Mouse (Mus musculus) liver, embryonic 12.5 days (tissue): ENCODE results near the gene Naaa. TPM values are rescaled to one million over a fixed set of nuclear protein-coding genes. Genes with fewer than 3 reads are reported as not detected.

Experiments
- ATAC-seq: fragments of 200-750 bp; cut with Nextera tagmentation; 2 replicates; pipeline ENCODE4 v1.8.0; 2017; ENCODE audit warnings: moderate number of reproducible peaks, mild to moderate bottlenecking, moderate library complexity
- H3K27ac ChIP-seq: fragments of 300-500 bp; sonication (generic); 2 replicates; pipeline ENCODE4 v1.5.1; 2016; ENCODE audit warnings: mild to moderate bottlenecking
- H3K27me3 ChIP-seq: fragments of 300-500 bp; sonication (generic); replicated peaks from 2 replicates; pipeline ENCODE4 v1.6.1; 2016; ENCODE audit warnings: mild to moderate bottlenecking, moderate library complexity
- H3K36me3 ChIP-seq: fragments of 300-500 bp; sonication (generic); 2 replicates; pipeline ENCODE4 v1.6.1; 2016; ENCODE audit warnings: mild to moderate bottlenecking, moderate library complexity
- H3K4me1 ChIP-seq: fragments of 300-500 bp; sonication (generic); 2 replicates; pipeline ENCODE4 v1.6.1; 2016
- H3K4me2 ChIP-seq: fragments of 300-500 bp; sonication (generic); 2 replicates; pipeline ENCODE4 v1.6.1; 2016; ENCODE audit warnings: mild to moderate bottlenecking, moderate library complexity
- H3K4me3 ChIP-seq: fragments of 300-500 bp; sonication (generic); 2 replicates; pipeline ENCODE4 v1.5.1; 2016; ENCODE audit warnings: mild to moderate bottlenecking, moderate library complexity
- H3K9ac ChIP-seq: fragments of 300-500 bp; sonication (generic); 2 replicates; pipeline ENCODE4 v1.6.1; 2016; ENCODE audit warnings: mild to moderate bottlenecking, moderate library complexity
- H3K9me3 ChIP-seq: fragments of 300-500 bp; sonication (generic); replicated peaks from 2 replicates; pipeline ENCODE4 v1.6.1; 2016; ENCODE audit warnings: mild to moderate bottlenecking, moderate library complexity
- WGBS: fragments of 180-500 bp; shearing (Covaris S2); methylation state at CpG from one replicate; pipeline ENCODE4 v1.1.7; 2016; ENCODE audit not compliant: insufficient replicate concordance; 5-methylcytosine and 5-hydroxymethylcytosine counted together
- polyA plus RNA-seq: library from polyadenylated mRNA; unstranded; fragments of >200 nt; fragmentation: Nextera tagmentation; extraction: Ambion mirVana; gene quantifications from 2 replicates; pipeline ENCODE4 v1.2.1, GENCODE M21; 2016

Gene Naaa
- polyA plus RNA-seq, 1 experiment from 2014 or later, result 3.0 TPM

DNA sequence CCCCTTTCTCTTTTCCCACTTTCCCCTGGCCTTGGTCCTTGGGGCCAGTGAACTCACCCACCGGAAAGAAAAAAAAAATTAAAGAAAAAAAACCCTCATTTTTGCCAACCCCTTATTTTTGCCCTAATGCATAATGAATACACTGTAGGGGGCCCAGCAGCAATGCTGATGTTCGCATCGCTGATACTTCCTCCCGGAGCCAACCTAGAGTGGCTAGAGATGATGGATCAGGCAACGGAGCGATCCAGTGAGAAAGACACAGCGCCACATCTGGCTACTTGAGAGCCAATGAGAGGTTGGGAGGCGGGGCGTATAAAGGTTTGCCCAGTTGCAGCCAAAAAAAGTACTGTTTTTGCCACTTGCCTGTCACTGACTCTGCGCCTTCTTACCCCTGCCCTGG lies 49.2 kb downstream of the Naaa start:
- 24% methylated on average over 10 of the region's 10 CpGs for WGBS
- H3K4me3 ChIP-seq, result no peak overlapping the region

DNA sequence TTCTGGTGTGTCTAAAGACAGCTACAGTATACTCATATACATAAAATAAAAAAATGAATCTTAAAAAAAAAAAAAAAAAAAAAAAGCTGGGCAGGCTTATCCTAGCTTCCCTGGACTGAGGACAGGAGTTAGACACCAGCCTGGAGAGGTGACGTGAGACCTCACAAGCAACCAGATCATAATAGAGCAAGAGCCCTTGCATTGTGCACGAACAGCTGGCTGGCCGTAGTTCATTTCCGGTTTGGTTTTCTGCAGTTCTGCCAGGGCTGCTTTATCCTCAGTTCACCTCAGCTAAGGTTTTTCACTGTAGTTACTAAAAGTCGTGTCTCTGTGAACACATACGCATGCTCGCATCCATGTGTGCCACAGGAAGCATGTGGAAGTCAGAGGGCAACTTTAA lies 50.2 kb downstream of the Naaa start:
- no peak overlapping the region for H3K27ac ChIP-seq
- H3K9me3 ChIP-seq, result no peaks in the 10 kb centered on the region
- H3K4me2 ChIP-seq, result no peak overlapping the region
- no peaks in the 10 kb centered on the region for H3K36me3 ChIP-seq
- H3K4me1 ChIP-seq, result no peaks in the 10 kb centered on the region
- H3K27me3 ChIP-seq, result peaks cover 33% of the 10 kb centered on the region
- WGBS, result 62% methylated on average over 7 of the region's 7 CpGs
- H3K9ac ChIP-seq, result no peak overlapping the region
- no peak overlapping the region for H3K4me3 ChIP-seq
- no peak for ATAC-seq

More for the DNA sequence above, 49.2 kb downstream of the Naaa start:
- no peaks in the 10 kb centered on the region for H3K36me3 ChIP-seq
- no peaks in the 10 kb centered on the region for H3K9me3 ChIP-seq
- H3K4me1 ChIP-seq, result no peaks in the 10 kb centered on the region
- no peak for ATAC-seq
- H3K27ac ChIP-seq, result no peak overlapping the region
- H3K4me2 ChIP-seq, result 0 out of 2 replicates have a peak overlapping the region, but pooled peaks have one; percentile 5
- H3K27me3 ChIP-seq, result peaks cover 33% of the 10 kb centered on the region
- no peak overlapping the region for H3K9ac ChIP-seq

DNA sequence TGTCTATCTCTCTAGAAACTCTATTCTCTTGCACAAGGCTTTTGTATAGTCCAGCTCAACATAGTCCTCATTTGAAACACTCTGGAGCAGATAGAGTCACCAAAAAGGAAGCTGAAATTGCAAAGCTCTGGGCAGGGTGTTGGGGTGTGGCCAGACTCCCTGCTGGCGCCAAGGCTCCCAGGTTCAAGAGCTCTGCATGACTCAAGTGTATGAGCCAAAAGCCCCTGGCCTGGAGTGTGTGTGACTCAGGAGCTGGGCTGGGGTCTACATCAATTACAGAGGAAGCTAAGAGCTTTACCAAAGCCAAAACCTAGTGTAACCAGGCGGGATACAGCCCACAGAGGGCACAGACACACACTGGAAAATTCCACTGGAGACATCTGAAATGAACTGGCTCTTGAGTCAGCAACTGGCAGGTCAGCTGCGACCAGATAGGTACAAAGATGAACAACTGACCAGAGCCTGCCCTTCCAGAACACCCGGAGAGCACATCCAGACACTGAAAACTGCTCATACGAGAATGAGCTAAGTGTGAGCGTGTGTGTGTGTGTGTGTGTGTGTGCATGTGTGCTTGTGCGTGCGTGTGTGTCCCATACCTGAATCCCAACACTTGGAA lies 57.6 kb downstream of the Naaa start:
- no peak overlapping the region for H3K27ac ChIP-seq
- no peak overlapping the region for H3K4me2 ChIP-seq
- no peaks in the 10 kb centered on the region for H3K36me3 ChIP-seq
- 66% methylated on average over 8 of the region's 8 CpGs for WGBS
- H3K4me1 ChIP-seq, result no peaks in the 10 kb centered on the region
- no peak for ATAC-seq
- H3K4me3 ChIP-seq, result no peak overlapping the region
- H3K9ac ChIP-seq, result no peak overlapping the region
- peaks cover 29% of the 10 kb centered on the region for H3K27me3 ChIP-seq
- no peaks in the 10 kb centered on the region for H3K9me3 ChIP-seq

DNA sequence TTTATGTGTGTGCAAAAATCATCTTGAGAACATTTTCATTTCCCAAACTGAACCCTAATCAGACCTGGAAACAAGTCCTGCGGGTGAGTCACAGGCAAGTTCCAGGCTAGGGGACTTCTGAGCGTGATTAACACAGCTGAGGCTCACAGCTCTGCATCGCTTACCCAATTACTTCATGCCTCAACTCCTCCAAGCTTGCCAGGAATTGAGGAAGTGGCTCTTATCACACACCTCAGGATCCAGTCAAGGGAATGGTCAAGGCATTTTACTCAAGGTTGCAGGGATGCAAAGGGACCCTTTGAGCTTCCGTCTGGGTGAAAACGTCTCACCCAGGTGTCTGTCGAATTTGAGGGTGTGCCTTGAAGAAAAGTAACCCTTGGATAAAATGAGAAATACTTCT lies 58.1 kb downstream of the Naaa start:
- Histone ChIP-seq H3K4me1 (no peaks in the 10 kb centered on the region), H3K9ac (no peak overlapping the region), H3K9me3 (no peaks in the 10 kb centered on the region), H3K4me3 (no peak overlapping the region), H3K4me2 (no peak overlapping the region), H3K27ac (no peak overlapping the region), H3K36me3 (no peaks in the 10 kb centered on the region), H3K27me3 (peaks cover 29% of the 10 kb centered on the region)
- ATAC-seq, result no peak
- 30% methylated on average over 6 of the region's 6 CpGs for WGBS

DNA sequence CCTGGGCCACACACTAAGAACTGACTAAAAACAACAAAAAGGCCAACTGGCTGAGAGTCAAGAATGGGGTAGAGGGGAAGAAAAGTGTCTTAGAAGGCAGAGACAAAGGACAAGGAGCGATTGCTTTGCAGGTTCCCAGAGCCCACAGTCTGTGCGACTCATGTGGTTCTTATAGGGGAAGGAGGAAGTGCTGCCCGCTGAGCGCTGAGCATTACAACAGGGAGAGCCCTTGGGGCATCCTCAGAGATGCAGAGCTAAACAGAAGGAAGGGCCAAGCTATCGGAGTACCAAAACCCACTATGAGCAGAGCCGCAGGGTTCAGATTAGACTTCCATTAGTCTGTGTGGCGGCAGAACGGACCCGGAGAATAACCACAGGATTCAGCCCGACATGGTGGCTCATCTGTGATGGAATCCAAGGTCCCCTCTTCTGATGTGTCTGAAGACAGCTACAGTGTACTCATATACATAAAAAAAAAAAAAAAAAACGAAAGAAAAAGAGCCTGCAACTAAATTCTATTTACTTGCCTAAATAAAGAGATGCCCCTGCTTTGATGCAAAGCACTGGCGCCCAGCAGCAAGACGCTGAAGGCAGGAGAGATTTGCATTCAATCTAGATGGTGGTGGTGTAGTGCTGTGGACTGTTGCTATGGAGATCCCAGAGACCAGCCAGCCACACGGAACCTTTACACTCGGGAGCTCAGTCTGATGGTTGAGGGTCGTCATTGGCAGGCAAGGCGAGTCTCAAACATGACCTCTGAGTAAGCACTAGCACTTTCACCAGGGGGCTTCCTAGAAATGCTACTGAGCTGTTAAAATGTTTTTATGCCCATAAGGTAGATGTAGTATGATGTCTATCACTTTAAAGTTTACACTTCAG lies 58.8 kb downstream of the Naaa start:
- Histone ChIP-seq H3K27ac (no peak overlapping the region), H3K27me3 (peaks cover 29% of the 10 kb centered on the region), H3K4me1 (no peaks in the 10 kb centered on the region), H3K9ac (no peak overlapping the region), H3K4me3 (no peak overlapping the region), H3K9me3 (no peaks in the 10 kb centered on the region), H3K36me3 (no peaks in the 10 kb centered on the region), H3K4me2 (no peak overlapping the region)
- ATAC-seq, result no peak
- WGBS, result 42% methylated on average over 17 of the region's 17 CpGs

DNA sequence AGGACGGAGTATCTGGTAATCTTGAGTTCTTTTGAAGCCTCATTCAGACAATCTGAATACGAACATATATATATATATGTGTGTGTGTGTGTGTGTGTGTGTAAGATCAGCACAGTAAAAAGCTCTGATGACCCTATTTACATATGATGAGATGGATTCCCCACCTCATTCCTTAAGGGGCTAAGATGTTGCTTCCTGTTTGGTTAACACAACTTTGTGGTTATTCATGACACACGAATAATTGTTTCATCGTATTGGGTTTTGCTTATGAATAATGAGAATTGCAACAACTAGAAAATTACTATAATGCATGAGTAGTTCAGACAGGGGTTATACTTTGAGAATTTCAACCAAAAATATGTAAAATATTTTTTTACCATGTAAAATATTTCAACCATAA lies 62.7 kb downstream of the Naaa start, which contains the start of gene U90926:
U90926 (minus strand) TSS at position 101 of the 400 bp plus-strand sequence.
- ATAC-seq, result no peak
- Histone ChIP-seq H3K4me3 (no peak within 1 kb of the TSS), H3K4me2 (no peak within 1 kb of the TSS), H3K27ac (no peak within 1 kb of the TSS), H3K4me1 (no peaks in the 10 kb centered on the region), H3K9ac (no peak within 1 kb of the TSS), H3K27me3 (peaks cover 21% of the 10 kb centered on the region), H3K36me3 (no peaks in the 10 kb centered on the region), H3K9me3 (no peaks in the 10 kb centered on the region)
- WGBS, result 80% methylated on average over 4 of the region's 4 CpGs

DNA sequence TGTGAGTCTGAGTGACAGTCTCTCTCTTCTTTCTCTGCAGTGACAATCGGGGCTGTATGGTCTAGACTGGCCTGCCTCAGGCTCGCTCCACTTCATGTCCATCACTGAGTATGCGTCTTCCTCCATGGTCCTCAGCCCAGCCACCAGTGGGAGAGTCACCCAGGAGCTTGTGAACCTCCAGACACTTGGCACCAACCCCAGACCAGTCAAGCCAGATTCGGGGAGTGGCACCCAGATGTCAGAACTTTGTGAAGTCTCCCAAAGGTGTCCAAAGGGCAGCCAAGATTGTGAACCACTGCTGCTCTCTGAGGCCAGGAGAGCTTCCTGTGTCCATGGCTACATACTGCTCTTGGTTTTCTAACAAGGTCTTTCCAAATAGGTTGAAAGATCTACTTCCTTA lies 65.7 kb downstream of the Naaa start:
- Histone ChIP-seq H3K27me3 (0 out of 2 replicates have a peak, but pooled peaks cover 13% of the 10 kb centered on the region), H3K27ac (no peak overlapping the region), H3K9me3 (no peaks in the 10 kb centered on the region), H3K36me3 (no peaks in the 10 kb centered on the region), H3K4me2 (no peak overlapping the region), H3K9ac (no peak overlapping the region), H3K4me3 (no peak overlapping the region), H3K4me1 (no peaks in the 10 kb centered on the region)
- ATAC-seq, result no peak
- 64% methylated on average over 4 of the region's 4 CpGs for WGBS

DNA sequence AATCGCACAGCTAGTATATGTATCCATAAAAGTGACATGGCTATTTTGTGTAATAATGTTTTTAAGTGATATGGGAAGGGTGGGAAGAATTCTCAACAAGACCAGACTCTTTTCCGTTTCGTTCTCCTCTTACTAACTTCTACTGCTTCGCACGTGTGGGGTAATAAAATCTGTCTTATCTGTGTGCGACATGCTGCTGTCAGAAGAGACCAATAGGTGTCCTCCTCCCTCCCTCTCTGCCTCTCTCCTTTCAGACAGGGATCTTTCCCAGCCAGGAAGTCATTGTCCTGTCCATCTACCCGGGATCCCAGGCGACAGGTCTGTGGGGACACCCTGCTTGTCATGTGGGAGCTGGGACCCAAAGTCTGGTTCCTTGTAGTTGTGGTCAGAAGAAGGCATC lies 67.8 kb downstream of the Naaa start:
- H3K9me3 ChIP-seq, result no peaks in the 10 kb centered on the region
- no peak for ATAC-seq
- H3K4me2 ChIP-seq, result no peak overlapping the region
- H3K36me3 ChIP-seq, result peaks cover 2% of the 10 kb centered on the region; the same call in 1 of the 2 replicates
- 0 out of 2 replicates have a peak, but pooled peaks cover 10% of the 10 kb centered on the region for H3K27me3 ChIP-seq
- H3K9ac ChIP-seq, result no peak overlapping the region
- 43% methylated on average over 8 of the region's 8 CpGs for WGBS
- no peak overlapping the region for H3K27ac ChIP-seq
- peaks cover 4% of the 10 kb centered on the region; the same call in 1 of the 2 replicates for H3K4me1 ChIP-seq
- H3K4me3 ChIP-seq, result no peak overlapping the region

Other genes with a start within 250 kb of the Naaa start
- 0.25 and 0.35 TPM in 2 replicates for gene Cdkl2, start 234.3 kb downstream of the Naaa start, polyA plus RNA-seq
- gene G3bp2, start 194.5 kb downstream of the Naaa start, polyA plus RNA-seq, result 84.0 and 87.0 TPM in 2 replicates
- gene Uso1, start 140.2 kb downstream of the Naaa start, polyA plus RNA-seq, result 35.6 and 37.1 TPM in 2 replicates
- gene U90926, start 62.8 kb downstream of the Naaa start, polyA plus RNA-seq, result not detected in 2 replicates
- not detected in 2 replicates for gene Ppef2, start 21.9 kb downstream of the Naaa start, polyA plus RNA-seq
- gene Sdad1, start 32.3 kb upstream of the Naaa start, polyA plus RNA-seq, result 35.1 and 36.3 TPM in 2 replicates
- gene Cxcl9, start 49.9 kb upstream of the Naaa start, polyA plus RNA-seq, result not detected in 2 replicates
- 0.78 and 1.0 TPM in 2 replicates for gene Art3, start 53.7 kb upstream of the Naaa start, polyA plus RNA-seq
- 6.6 and 6.7 TPM in 2 replicates for gene Cxcl10, start 70.7 kb upstream of the Naaa start, polyA plus RNA-seq
- gene Nup54, start 157.0 kb upstream of the Naaa start, polyA plus RNA-seq, result 49.0 and 49.2 TPM in 2 replicates
- gene Scarb2, start 228.7 kb upstream of the Naaa start, polyA plus RNA-seq, result 4.2 and 4.3 TPM in 2 replicates